Mouse (Mus musculus) heart, adult 8-10 months (tissue): ENCODE data around the gene Olfr1045. TPM values are rescaled to one million over a fixed set of nuclear protein-coding genes. Genes with fewer than 3 reads are reported as not detected.
"Not testable (repeated sequence)": the region's sequence is repeated elsewhere in the genome, so short reads cannot be mapped to it uniquely, and the experiment has no call there.

Experiments used
- DNase-seq: peaks from one replicate; pipeline ENCODE4 v3.0.0; 2022; ENCODE audit warnings: low spot score
- total RNA-seq, 4 experiments: library from RNA; stranded (reverse); gene quantifications; 2 replicates each; pipeline ENCODE4 v1.2.4; 2022

The Olfr1045 gene
- not detected for total RNA-seq

GRCm38 (mm10) chr2:86202909-86203308 lies at the start of gene Olfr1045:
Gene Olfr1045 (minus strand): TSS chr2:86203009.
- DNase-seq = no peak

GRCm38 (mm10) chr2:86240189-86240588 lies 37.4 kb upstream of the Olfr1045 start, which contains the start of gene Olfr1048:
Gene Olfr1048 (minus strand): TSS chr2:86240289.
- no peak for DNase-seq

GRCm38 (mm10) chr2:86231301-86231700 lies 28.5 kb upstream of the Olfr1045 start, which contains the start of gene Olfr1047:
Gene Olfr1047 (minus strand): TSS chr2:86231401.
- DNase-seq = no peak

- DNase-seq = no peak
Observed at GRCm38 (mm10) chr2:86219214-86219613, 16.4 kb upstream of the Olfr1045 start, which contains the start of gene Olfr1046. Gene Olfr1046 (minus strand): TSS chr2:86219314.

- DNase-seq = no peak
Observed at GRCm38 (mm10) chr2:86195863-86196262, 6.9 kb downstream of the Olfr1045 start.

GRCm38 (mm10) chr2:86185583-86185982 lies 17.2 kb downstream of the Olfr1045 start, which contains the start of gene Olfr52:
Gene Olfr52 (minus strand): TSS chr2:86185683.
- no peak for DNase-seq

GRCm38 (mm10) chr2:86179950-86180349 lies 22.9 kb downstream of the Olfr1045 start:
- DNase-seq = no peak

GRCm38 (mm10) chr2:86177720-86178119 lies 25.1 kb downstream of the Olfr1045 start, which contains the start of gene Olfr1044:
Gene Olfr1044 (minus strand): TSS chr2:86177820.
- no peak for DNase-seq

- DNase-seq = not testable (repeated sequence)
Observed at GRCm38 (mm10) chr2:86175422-86175821, 27.4 kb downstream of the Olfr1045 start.

- DNase-seq = no peak
Observed at GRCm38 (mm10) chr2:86167422-86167821, 35.4 kb downstream of the Olfr1045 start, which contains the start of gene Olfr1043. Gene Olfr1043 (minus strand): TSS chr2:86167522.

GRCm38 (mm10) chr2:86161738-86162137 lies 41.1 kb downstream of the Olfr1045 start, which contains the start of gene Olfr1042:
Gene Olfr1042 (minus strand): TSS chr2:86161838.
- no peak for DNase-seq

- no peak for DNase-seq
Observed at GRCm38 (mm10) chr2:86146632-86147031, 56.2 kb downstream of the Olfr1045 start, which contains the start of gene Olfr1040. Gene Olfr1040 (minus strand): TSS chr2:86146732.

Other genes starting within 250 kb of the Olfr1045 start
- gene Olfr1029, start 229.1 kb downstream of the Olfr1045 start, total RNA-seq = not detected
- not detected for gene Olfr1030, start 223.7 kb downstream of the Olfr1045 start, total RNA-seq
- not detected for gene Olfr1031, start 212.7 kb downstream of the Olfr1045 start, total RNA-seq
- not detected for gene Olfr1032, start 197.5 kb downstream of the Olfr1045 start, total RNA-seq
- gene Olfr1033, start 182.4 kb downstream of the Olfr1045 start, total RNA-seq = 1 to 10 TPM; 2.0 to 5.0 (median 3.4) TPM
- gene Olfr1034, start 157.1 kb downstream of the Olfr1045 start, total RNA-seq = under 1 TPM; 0.19 to 0.28 (median 0.24) TPM
- gene Olfr1036, start 129.0 kb downstream of the Olfr1045 start, total RNA-seq = not detected
- gene Olfr1037, start 115.6 kb downstream of the Olfr1045 start, total RNA-seq = not detected
- not detected for gene Olfr1039, start 67.1 kb downstream of the Olfr1045 start, total RNA-seq
- gene Olfr1040, start 56.3 kb downstream of the Olfr1045 start, total RNA-seq = not detected
- gene Olfr1042, start 41.2 kb downstream of the Olfr1045 start, total RNA-seq = not detected
- gene Olfr1043, start 35.5 kb downstream of the Olfr1045 start, total RNA-seq = not detected
- not detected for gene Olfr1044, start 25.2 kb downstream of the Olfr1045 start, total RNA-seq
- not detected for gene Olfr52, start 17.3 kb downstream of the Olfr1045 start, total RNA-seq
- not detected for gene Olfr1046, start 16.3 kb upstream of the Olfr1045 start, total RNA-seq
- not detected for gene Olfr1047, start 28.4 kb upstream of the Olfr1045 start, total RNA-seq
- gene Olfr1048, start 37.3 kb upstream of the Olfr1045 start, total RNA-seq = not detected
- not detected for gene Olfr1049, start 55.3 kb upstream of the Olfr1045 start, total RNA-seq
- not detected for gene Olfr1051, start 76.1 kb upstream of the Olfr1045 start, total RNA-seq
- gene Olfr1052, start 89.4 kb upstream of the Olfr1045 start, total RNA-seq = not detected
- gene Olfr1053, start 112.3 kb upstream of the Olfr1045 start, total RNA-seq = not detected
- gene Olfr1054, start 132.4 kb upstream of the Olfr1045 start, total RNA-seq = not detected
- not detected for gene Olfr1055, start 147.3 kb upstream of the Olfr1045 start, total RNA-seq
- gene Olfr1056, start 159.5 kb upstream of the Olfr1045 start, total RNA-seq = not detected
- gene Olfr1057, start 175.4 kb upstream of the Olfr1045 start, total RNA-seq = not detected
- gene Olfr1058, start 185.6 kb upstream of the Olfr1045 start, total RNA-seq = not detected
- not detected for gene Olfr1061, start 211.0 kb upstream of the Olfr1045 start, total RNA-seq
- gene Olfr1062, start 223.7 kb upstream of the Olfr1045 start, total RNA-seq = not detected
- gene Olfr1065, start 247.6 kb upstream of the Olfr1045 start, total RNA-seq = not detected